Mouse (Mus musculus): Measurements from ENCODE around the gene Agk. TPM values are rescaled to one million over a fixed set of nuclear protein-coding genes. Genes with fewer than 3 reads are reported as not detected.

Gene Agk
- polyA plus RNA-seq, 1 experiment: 4.4 TPM

DNA sequence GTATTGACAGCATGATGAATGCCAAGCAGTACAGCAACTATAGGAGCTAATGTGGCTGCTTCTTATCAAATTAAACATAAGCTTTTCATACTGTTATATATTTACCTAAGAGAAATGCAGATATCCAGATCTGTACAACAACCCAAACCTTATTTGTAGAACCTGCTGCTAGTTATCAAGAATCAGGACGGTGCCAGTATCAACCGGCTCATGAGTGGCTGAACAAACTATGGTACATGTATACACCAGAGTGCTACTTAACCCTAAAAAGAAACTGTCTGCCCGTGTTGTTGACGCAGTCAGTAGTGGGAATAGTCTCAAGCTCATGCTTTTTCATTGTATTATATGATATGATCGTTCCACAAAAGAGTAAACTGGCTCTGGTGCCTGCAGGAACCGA, 46.1 kb downstream of the Agk start:
- no peak for TF ChIP-seq CTCF (IDR thresholded peaks at IDR 0.05; ENCODE audit: extremely low read depth, insufficient read length, insufficient replicate concordance, low read depth, low read length)
- no peak for TF ChIP-seq POLR2A (IDR thresholded peaks at IDR 0.05; ENCODE audit: low read depth, low read length)
- no peaks in the 10 kb centered on the region for H3K27me3 ChIP-seq (ENCODE audit: control insufficient read depth, insufficient read depth, low read length)
- WGBS: 86% methylated on average over 6 of the region's 6 CpGs

GRCm38 (mm10) chr6:40380181-40380580, 55.2 kb downstream of the Agk start:
- no peak overlapping the region for H3K27ac ChIP-seq (ENCODE audit: insufficient read depth, low read depth, low read length)
- no peak overlapping the region for H3K4me3 ChIP-seq (ENCODE audit: low read depth, low read length)
- WGBS: 81% methylated on average over 3 of the region's 3 CpGs
- TF ChIP-seq CTCF (IDR thresholded peaks at IDR 0.05; ENCODE audit: extremely low read depth, insufficient read length, insufficient replicate concordance, low read depth, low read length) (no peak), POLR2A (IDR thresholded peaks at IDR 0.05; ENCODE audit: low read depth, low read length) (no peak)
- H3K4me1 ChIP-seq (ENCODE audit: control insufficient read depth, insufficient read depth, insufficient read length, low read length): no peaks in the 10 kb centered on the region
- H3K36me3 ChIP-seq (ENCODE audit: control insufficient read depth, insufficient read depth, low read length): peaks cover 3% of the 10 kb centered on the region; the same call in 1 of the 2 replicates
- H3K27me3 ChIP-seq (ENCODE audit: control insufficient read depth, insufficient read depth, low read length): no peaks in the 10 kb centered on the region

More for the DNA sequence above, 46.1 kb downstream of the Agk start:
- no peak overlapping the region for H3K4me3 ChIP-seq (ENCODE audit: low read depth, low read length)
- H3K4me1 ChIP-seq (ENCODE audit: control insufficient read depth, insufficient read depth, insufficient read length, low read length): no peaks in the 10 kb centered on the region
- H3K27ac ChIP-seq (ENCODE audit: insufficient read depth, low read depth, low read length): no peak overlapping the region
- no peaks in the 10 kb centered on the region; the same call in 1 of the 2 replicates for H3K36me3 ChIP-seq (ENCODE audit: control insufficient read depth, insufficient read depth, low read length)

GRCm38 (mm10) chr6:40381908-40382307, 56.9 kb downstream of the Agk start:
- Histone ChIP-seq H3K27ac (ENCODE audit: insufficient read depth, low read depth, low read length) (no peak overlapping the region), H3K4me3 (ENCODE audit: low read depth, low read length) (no peak overlapping the region), H3K4me1 (ENCODE audit: control insufficient read depth, insufficient read depth, insufficient read length, low read length) (no peaks in the 10 kb centered on the region), H3K36me3 (ENCODE audit: control insufficient read depth, insufficient read depth, low read length) (peaks cover 4% of the 10 kb centered on the region; the same call in 1 of the 2 replicates), H3K27me3 (ENCODE audit: control insufficient read depth, insufficient read depth, low read length) (no peaks in the 10 kb centered on the region)
- WGBS: 87% methylated on average over 4 of the region's 4 CpGs
- no peak for TF ChIP-seq POLR2A (IDR thresholded peaks at IDR 0.05; ENCODE audit: low read depth, low read length)
- no peak for TF ChIP-seq CTCF (IDR thresholded peaks at IDR 0.05; ENCODE audit: extremely low read depth, insufficient read length, insufficient replicate concordance, low read depth, low read length)

- WGBS: 67% methylated on average over 3 of the region's 3 CpGs
- no peak overlapping the region for H3K27ac ChIP-seq (ENCODE audit: insufficient read depth, low read depth, low read length)
- H3K36me3 ChIP-seq (ENCODE audit: control insufficient read depth, insufficient read depth, low read length): peaks cover 6% of the 10 kb centered on the region; the same call in 1 of the 2 replicates
- no peaks in the 10 kb centered on the region for H3K27me3 ChIP-seq (ENCODE audit: control insufficient read depth, insufficient read depth, low read length)
- H3K4me1 ChIP-seq (ENCODE audit: control insufficient read depth, insufficient read depth, insufficient read length, low read length): no peaks in the 10 kb centered on the region
- no peak for TF ChIP-seq POLR2A (IDR thresholded peaks at IDR 0.05; ENCODE audit: low read depth, low read length)
- no peak for TF ChIP-seq CTCF (IDR thresholded peaks at IDR 0.05; ENCODE audit: extremely low read depth, insufficient read length, insufficient replicate concordance, low read depth, low read length)
- H3K4me3 ChIP-seq (ENCODE audit: low read depth, low read length): no peak overlapping the region
Observed at GRCm38 (mm10) chr6:40385682-40386081, 60.7 kb downstream of the Agk start.

GRCm38 (mm10) chr6:40388660-40389059, 63.7 kb downstream of the Agk start:
- no peaks in the 10 kb centered on the region for H3K27me3 ChIP-seq (ENCODE audit: control insufficient read depth, insufficient read depth, low read length)
- no peak for TF ChIP-seq POLR2A (IDR thresholded peaks at IDR 0.05; ENCODE audit: low read depth, low read length)
- no peak for TF ChIP-seq CTCF (IDR thresholded peaks at IDR 0.05; ENCODE audit: extremely low read depth, insufficient read length, insufficient replicate concordance, low read depth, low read length)
- no peak overlapping the region for H3K27ac ChIP-seq (ENCODE audit: insufficient read depth, low read depth, low read length)
- no peak overlapping the region for H3K4me3 ChIP-seq (ENCODE audit: low read depth, low read length)
- WGBS: 66% methylated on average over 4 of the region's 4 CpGs
- peaks cover 6% of the 10 kb centered on the region; the same call in 1 of the 2 replicates for H3K36me3 ChIP-seq (ENCODE audit: control insufficient read depth, insufficient read depth, low read length)
- no peaks in the 10 kb centered on the region for H3K4me1 ChIP-seq (ENCODE audit: control insufficient read depth, insufficient read depth, insufficient read length, low read length)

- TF ChIP-seq CTCF (IDR thresholded peaks at IDR 0.05; ENCODE audit: extremely low read depth, insufficient read length, insufficient replicate concordance, low read depth, low read length): no peak
- no peak for TF ChIP-seq POLR2A (IDR thresholded peaks at IDR 0.05; ENCODE audit: low read depth, low read length)
- H3K4me1 ChIP-seq (ENCODE audit: control insufficient read depth, insufficient read depth, insufficient read length, low read length): no peaks in the 10 kb centered on the region
- WGBS: 85% methylated on average over 1 of the region's 1 CpGs
- peaks cover 8% of the 10 kb centered on the region; the same call in 1 of the 2 replicates for H3K36me3 ChIP-seq (ENCODE audit: control insufficient read depth, insufficient read depth, low read length)
- no peak overlapping the region for H3K4me3 ChIP-seq (ENCODE audit: low read depth, low read length)
- no peaks in the 10 kb centered on the region for H3K27me3 ChIP-seq (ENCODE audit: control insufficient read depth, insufficient read depth, low read length)
- no peak overlapping the region for H3K27ac ChIP-seq (ENCODE audit: insufficient read depth, low read depth, low read length)
Observed at GRCm38 (mm10) chr6:40390975-40391374, 66.0 kb downstream of the Agk start.

- no peaks in the 10 kb centered on the region for H3K27me3 ChIP-seq (ENCODE audit: control insufficient read depth, insufficient read depth, low read length)
- peaks cover 14% of the 10 kb centered on the region for H3K36me3 ChIP-seq (ENCODE audit: control insufficient read depth, insufficient read depth, low read length)
- H3K4me1 ChIP-seq (ENCODE audit: control insufficient read depth, insufficient read depth, insufficient read length, low read length): peaks cover 2% of the 10 kb centered on the region; the same call in 1 of the 2 replicates
- TF ChIP-seq CTCF (IDR thresholded peaks at IDR 0.05; ENCODE audit: extremely low read depth, insufficient read length, insufficient replicate concordance, low read depth, low read length) (peak; percentile 47; the same call in 1 of the 2 replicates), POLR2A (IDR thresholded peaks at IDR 0.05; ENCODE audit: low read depth, low read length) (no peak)
- no peak overlapping the region for H3K27ac ChIP-seq (ENCODE audit: insufficient read depth, low read depth, low read length)
- 41% methylated on average over 3 of the region's 3 CpGs for WGBS
- no peak overlapping the region for H3K4me3 ChIP-seq (ENCODE audit: low read depth, low read length)
Observed at GRCm38 (mm10) chr6:40393213-40393612, 68.2 kb downstream of the Agk start.

Data from small intestine, adult 2 months (tissue).